Mouse (Mus musculus) heart, embryonic 14.5 days (tissue): ENCODE measurements around the gene Gm28551. TPM values are rescaled to one million over a fixed set of nuclear protein-coding genes. Genes with fewer than 3 reads are reported as not detected.

Experiments used
- ATAC-seq: fragments of 200-750 bp; cut with Nextera tagmentation; 2 replicates; pipeline ENCODE4 v1.8.0; 2017; ENCODE audit warnings: low read depth, moderate TSS enrichment; ENCODE audit not compliant: insufficient number of reproducible peaks, insufficient read depth, low FRiP score
- H3K27ac ChIP-seq, 2 experiments: fragments of 200-500 bp in 1 of 2; fragments of 300-500 bp in 1 of 2; sonication (generic) in 1 of 2; replicated peaks in 1 of 2; 2 replicates each; pipeline ENCODE4 v1.5.1; 2012 to 2014; ENCODE audit warnings: low read depth in 2 of 2, low read length in 2 of 2, control low read depth in 1 of 2, mild to moderate bottlenecking in 1 of 2, mixed read lengths in 1 of 2; ENCODE audit not compliant: control insufficient read depth in 1 of 2, insufficient read depth in 1 of 2
- H3K27me3 ChIP-seq: fragments of 300-500 bp; sonication (generic); 2 replicates; pipeline ENCODE4 v1.6.1; 2014; ENCODE audit warnings: mild to moderate bottlenecking, low read length, control low read depth; ENCODE audit not compliant: control insufficient read depth, insufficient read depth
- H3K36me3 ChIP-seq: fragments of 300-500 bp; sonication (generic); 2 replicates; pipeline ENCODE4 v1.6.1; 2014; ENCODE audit warnings: mild to moderate bottlenecking, control low read depth, low read length, mixed read lengths; ENCODE audit not compliant: control insufficient read depth, insufficient read depth
- H3K4me1 ChIP-seq, 2 experiments: fragments of 200-500 bp in 1 of 2; fragments of 300-500 bp in 1 of 2; sonication (generic) in 1 of 2; 2 replicates each; pipeline ENCODE4 v1.6.1; 2012 to 2014; ENCODE audit warnings: low read length in 2 of 2, control low read depth in 1 of 2, mixed read lengths in 1 of 2; ENCODE audit not compliant: control insufficient read depth in 2 of 2, insufficient read depth in 2 of 2
- H3K4me2 ChIP-seq: fragments of 300-500 bp; sonication (generic); 2 replicates; pipeline ENCODE4 v1.6.1; 2014; ENCODE audit warnings: mild to moderate bottlenecking, low read length
- H3K4me3 ChIP-seq, 2 experiments: fragments of 200-500 bp in 1 of 2; fragments of 300-500 bp in 1 of 2; sonication (generic) in 1 of 2; 2 replicates each; pipeline ENCODE4 v1.5.1; 2012 to 2014; ENCODE audit warnings: low read length in 2 of 2, mild to moderate bottlenecking in 2 of 2, control low read depth in 1 of 2, low read depth in 1 of 2, moderate library complexity in 1 of 2; ENCODE audit not compliant: control insufficient read depth in 1 of 2, insufficient read depth in 1 of 2
- H3K9ac ChIP-seq: fragments of 300-500 bp; sonication (generic); 2 replicates; pipeline ENCODE4 v1.6.1; 2014; ENCODE audit warnings: mild to moderate bottlenecking, low read length
- H3K9me3 ChIP-seq: fragments of 300-500 bp; sonication (generic); 2 replicates; pipeline ENCODE4 v1.6.1; 2016; ENCODE audit warnings: low read length, control low read depth; ENCODE audit not compliant: control insufficient read depth
- WGBS: fragments of 180-500 bp; shearing (Covaris S2); extraction: QIAGEN DNeasy Blood & Tissue Kit; methylation state at CpG from one replicate; pipeline ENCODE4 v1.1.7; 2014; 5-methylcytosine and 5-hydroxymethylcytosine counted together
- polyA plus RNA-seq: library from polyadenylated mRNA; unstranded; fragments of >200 nt; fragmentation: Nextera tagmentation; extraction: Ambion mirVana; gene quantifications from 2 replicates; pipeline ENCODE4 v1.2.1, GENCODE M21; 2014

Gene Gm28551
- polyA plus RNA-seq, 1 experiment from 2014 or later: 0.49 TPM

GRCm38 (mm10) chr1:53321662-53322344 lies 30.7 kb downstream of the Gm28551 start:
- Histone ChIP-seq H3K36me3 (peaks cover 65% of the 10 kb centered on the region), H3K4me2 (no peak overlapping the region), H3K4me1 (peaks cover 0 to 3% of the 10 kb centered on the region in 2 experiments; a peak in 1 of 4 replicates), H3K9ac (no peak overlapping the region), H3K27me3 (no peaks in the 10 kb centered on the region), H3K27ac (no peak overlapping the region), H3K4me3 (no peak overlapping the region), H3K9me3 (no peaks in the 10 kb centered on the region)
- WGBS: 95% methylated on average over 4 of the region's 4 CpGs
- ATAC-seq: no peak

GRCm38 (mm10) chr1:53312989-53313967 lies 39.2 kb downstream of the Gm28551 start, which contains the start of gene Osgepl1:
Gene Osgepl1, plus strand, starts transcription at chr1:53313624.
- peak; percentile 88 for ATAC-seq
- Histone ChIP-seq H3K27ac (peak within 1 kb of the TSS; percentile 91 to 93), H3K4me1 (peaks cover 0 to 6% of the 10 kb centered on the region in 2 experiments; a peak in 1 of 4 replicates), H3K9ac (peak within 1 kb of the TSS; percentile 81), H3K27me3 (no peaks in the 10 kb centered on the region), H3K4me3 (peak within 1 kb of the TSS; percentile 64 to 72), H3K9me3 (no peaks in the 10 kb centered on the region), H3K4me2 (peak within 1 kb of the TSS; percentile 71), H3K36me3 (peaks cover 38% of the 10 kb centered on the region)
- 2% methylated on average over 27 of the region's 27 CpGs for WGBS

GRCm38 (mm10) chr1:53300506-53300905 lies 52.0 kb downstream of the Gm28551 start:
- peaks cover 15% of the 10 kb centered on the region for H3K36me3 ChIP-seq
- peaks cover 0 to 2% of the 10 kb centered on the region in 2 experiments; a peak in 1 of 4 replicates for H3K4me1 ChIP-seq
- no peak overlapping the region for H3K9ac ChIP-seq
- H3K27ac ChIP-seq: no peak overlapping the region
- no peaks in the 10 kb centered on the region for H3K9me3 ChIP-seq
- no peak overlapping the region for H3K4me2 ChIP-seq
- 85% methylated on average over 4 of the region's 4 CpGs for WGBS
- ATAC-seq: no peak
- H3K27me3 ChIP-seq: no peaks in the 10 kb centered on the region
- H3K4me3 ChIP-seq: no peak overlapping the region

GRCm38 (mm10) chr1:53296581-53297383 lies 55.7 kb downstream of the Gm28551 start, which contains the start of the genes Pms1, Ormdl1 and Gm28778:
Gene Pms1, minus strand, starts transcription at chr1:53297018.
Gene Ormdl1, plus strand, starts transcription at chr1:53297095.
Gene Gm28778, plus strand, starts transcription at chr1:53297111.
- Histone ChIP-seq H3K4me3 (peak within 1 kb of the TSS; percentile 73 to 83), H3K4me2 (peak within 1 kb of the TSS; percentile 77), H3K36me3 (peaks cover 15% of the 10 kb centered on the region), H3K27me3 (no peaks in the 10 kb centered on the region), H3K27ac (peak within 1 kb of the TSS; percentile 84 to 93), H3K4me1 (peaks cover 0 to 2% of the 10 kb centered on the region in 2 experiments; a peak in 1 of 4 replicates), H3K9me3 (no peaks in the 10 kb centered on the region), H3K9ac (peak within 1 kb of the TSS; percentile 90)
- peak; percentile 98 for ATAC-seq
- under 1% methylated on average over 66 of the region's 66 CpGs for WGBS

GRCm38 (mm10) chr1:53291197-53291596 lies 61.3 kb downstream of the Gm28551 start:
- WGBS: 57% methylated on average over 3 of the region's 3 CpGs
- Histone ChIP-seq H3K9me3 (no peaks in the 10 kb centered on the region), H3K27me3 (no peaks in the 10 kb centered on the region), H3K4me3 (no peak overlapping the region), H3K4me2 (no peak overlapping the region), H3K36me3 (no peaks in the 10 kb centered on the region), H3K4me1 (no peaks in the 10 kb centered on the region), H3K27ac (no peak overlapping the region), H3K9ac (no peak overlapping the region)
- ATAC-seq: no peak

Other genes with a start within 250 kb of the Gm28551 start
- not detected in 2 replicates for gene 1700019A02Rik, start 165.0 kb downstream of the Gm28551 start, polyA plus RNA-seq
- 9.9 and 10.2 TPM in 2 replicates for gene Pms1, start 55.6 kb downstream of the Gm28551 start, polyA plus RNA-seq
- 31.9 and 33.7 TPM in 2 replicates for gene Ormdl1, start 55.6 kb downstream of the Gm28551 start, polyA plus RNA-seq
- gene Gm28778, start 55.6 kb downstream of the Gm28551 start, polyA plus RNA-seq: not detected in 2 replicates
- 28.7 and 30.1 TPM in 2 replicates for gene Osgepl1, start 39.0 kb downstream of the Gm28551 start, polyA plus RNA-seq
- gene Asdurf, start within 50 bp of the Gm28551 start, polyA plus RNA-seq: 5.5 and 7.6 TPM in 2 replicates
- gene Asnsd1, start 85 bp upstream of the Gm28551 start, polyA plus RNA-seq: 66.7 and 68.8 TPM in 2 replicates